10 mouse cellular contexts compared by ENCODE assay signal in genomic region chr7:30289714-30290399, GRCm38 (mm10). TPM values are rescaled to one million over a fixed set of nuclear protein-coding genes. Genes with fewer than 3 reads are reported as not detected.
DNase-seq lines count a peak whose midpoint lies in the region; ATAC-seq and TF ChIP-seq lines count a peak whose summit lies in the region.
"Had no signal": no experiment of that assay in that cellular context is flagged by ENCODE, and none has a peak within 500 bp of the region (broad histone marks: within the 10 kb centered on the region; RNA-seq: fewer than 3 reads in every experiment).

No protein-coding gene starts in this region.

- intact Hi-C loops in heart, adult 2 months (cut with DNase I) = no loop called here

- H3K9ac ChIP-seq in heart, embryonic 12.5 days = no peak overlapping the region
- no peak overlapping the region for H3K9ac ChIP-seq in heart, adult 2 months (ENCODE audit: low read depth, low read length)
- no peak overlapping the region for H3K9ac ChIP-seq in intestine, embryonic 15.5 days
- H3K9ac ChIP-seq in stomach, postnatal 0 days (ENCODE audit: low read length) = no peak overlapping the region

- H3K4me3 ChIP-seq in heart, embryonic 12.5 days = no peak overlapping the region
- no peak overlapping the region for H3K4me3 ChIP-seq in heart, adult 2 months
- no peak overlapping the region for H3K4me3 ChIP-seq in intestine, embryonic 15.5 days (replicated peaks)
- no peak overlapping the region for H3K4me3 ChIP-seq in stomach, postnatal 0 days (ENCODE audit: low read depth, low read length)

- H3K36me3 ChIP-seq in heart, embryonic 12.5 days = no peaks in the 10 kb centered on the region
- no peaks in the 10 kb centered on the region for H3K36me3 ChIP-seq in heart, adult 2 months (ENCODE audit: control insufficient read depth, insufficient read depth, low read length)
- H3K36me3 ChIP-seq in intestine, embryonic 15.5 days = no peaks in the 10 kb centered on the region
- H3K36me3 ChIP-seq in stomach, postnatal 0 days (ENCODE audit: control insufficient read depth, insufficient read depth, low read length) = no peaks in the 10 kb centered on the region

- no peak for TF ChIP-seq EP300 in heart, adult 2 months (IDR thresholded peaks at IDR 0.05; ENCODE audit: insufficient read depth, low read depth, low read length)
- no peak for TF ChIP-seq EP300 in stomach, postnatal 0 days (optimal IDR thresholded peaks at IDR 0.05)

- H3K4me2 ChIP-seq in heart, embryonic 12.5 days = no peak overlapping the region
- H3K4me2 ChIP-seq in intestine, embryonic 15.5 days (replicated peaks) = no peak overlapping the region
- no peak overlapping the region for H3K4me2 ChIP-seq in stomach, postnatal 0 days (replicated peaks; ENCODE audit: low read depth)

- no peak for TF ChIP-seq POLR2A in heart, adult 2 months (IDR thresholded peaks at IDR 0.05; ENCODE audit: insufficient read depth, low read depth, low read length)

- no peaks in the 10 kb centered on the region for H3K9me3 ChIP-seq in heart, embryonic 12.5 days (replicated peaks)
- H3K9me3 ChIP-seq in intestine, embryonic 15.5 days = no peaks in the 10 kb centered on the region
- no peaks in the 10 kb centered on the region for H3K9me3 ChIP-seq in stomach, postnatal 0 days (ENCODE audit: control insufficient read depth, low read length)

- H3K27ac ChIP-seq in heart, embryonic 12.5 days (ENCODE audit: poor library complexity, severe bottlenecking) = no peak overlapping the region
- H3K27ac ChIP-seq in heart, adult 2 months = no peak overlapping the region
- H3K27ac ChIP-seq in intestine, embryonic 15.5 days = no peak overlapping the region
- H3K27ac ChIP-seq in stomach, postnatal 0 days (replicated peaks) = no peak overlapping the region

- H3K27me3 ChIP-seq in heart, embryonic 12.5 days (replicated peaks) = peaks cover 5% of the 10 kb centered on the region; the same call in 1 of the 2 replicates
- H3K27me3 ChIP-seq in heart, adult 2 months (ENCODE audit: control insufficient read depth, insufficient read depth, low read length) = no peaks in the 10 kb centered on the region
- no peaks in the 10 kb centered on the region for H3K27me3 ChIP-seq in intestine, embryonic 15.5 days (replicated peaks)
- no peaks in the 10 kb centered on the region for H3K27me3 ChIP-seq in stomach, postnatal 0 days (ENCODE audit: control insufficient read depth, insufficient read depth, low read length)

- DNase-seq in heart, adult 2 months = no peak
- DNase-seq in right cerebral cortex, adult 18-20 months = peak; percentile 54
- no peak for DNase-seq in right cerebral cortex, postnatal 36 days (ENCODE audit: low spot score in 2 of 2)
- DNase-seq in stomach, postnatal 0 days (ENCODE audit: low spot score) = no peak
- DNase-seq in natural killer cell, adult 2 months (ENCODE audit: low spot score in 2 of 2) = no peak
- no peak for DNase-seq in thymus, postnatal 14 days
- DNase-seq: kidney, postnatal 14 days had no signal

- H3K4me1 ChIP-seq in heart, embryonic 12.5 days (replicated peaks) = peaks cover 13% of the 10 kb centered on the region; the same call in 1 of the 2 replicates
- peaks cover 4% of the 10 kb centered on the region; the same call in 1 of the 2 replicates for H3K4me1 ChIP-seq in heart, adult 2 months (ENCODE audit: control insufficient read depth, insufficient read depth, low read length)
- 0 out of 2 replicates have a peak, but pooled peaks cover 2% of the 10 kb centered on the region for H3K4me1 ChIP-seq in intestine, embryonic 15.5 days (replicated peaks)
- no peaks in the 10 kb centered on the region for H3K4me1 ChIP-seq in stomach, postnatal 0 days (replicated peaks; ENCODE audit: control insufficient read depth, insufficient read depth)

- no peaks in the 10 kb centered on the region for H3K79me2 ChIP-seq in heart, adult 2 months (replicated peaks; ENCODE audit: control insufficient read depth, insufficient read depth, low read length)

- ATAC-seq in heart, embryonic 12.5 days (ENCODE audit: insufficient number of reproducible peaks, low FRiP score) = 0 out of 2 replicates have a peak, but pooled peaks have one; percentile 40
- ATAC-seq in intestine, embryonic 15.5 days = peak; percentile 51; the same call in 1 of the 2 replicates
- 0 out of 2 replicates have a peak, but pooled peaks have one; percentile 19 for ATAC-seq in stomach, postnatal 0 days (ENCODE audit: low FRiP score, low TSS enrichment)

- TF ChIP-seq CTCF in heart, adult 2 months (IDR thresholded peaks at IDR 0.05) = no peak
- peak; percentile 16; the same call in 1 of the 2 replicates for TF ChIP-seq CTCF in stomach, postnatal 0 days (IDR thresholded peaks at IDR 0.05; ENCODE audit: low read depth)

- 53% methylated on average over 10 of the region's 10 CpGs for WGBS in heart, embryonic 12.5 days
- 67% methylated on average over 10 of the region's 10 CpGs for WGBS in heart, adult 2 months
- WGBS in intestine, embryonic 15.5 days = 56% methylated on average over 10 of the region's 10 CpGs
- 58% methylated on average over 10 of the region's 10 CpGs for WGBS in stomach, postnatal 0 days

RNA-seq across cellular contexts. Expression of gene Clip3, which starts 1.7 kb away (rescaled TPM):
- polyA plus RNA-seq in heart, embryonic 12.5 days (2016; fragmentation: Nextera tagmentation; extraction: Ambion mirVana) = 17.2 and 20.2 TPM in 2 replicates
- total RNA-seq in heart, adult 2 months (2021) = 1 to 10 TPM; 5.6 TPM
- 5.6 and 6.6 TPM in 2 replicates for polyA plus RNA-seq in heart, adult 2 months (2012; rRNA removed)
- 22.6 and 23.4 TPM in 2 replicates for polyA plus RNA-seq in intestine, embryonic 15.5 days (2015; fragmentation: Nextera tagmentation; extraction: Ambion mirVana)
- polyA plus RNA-seq in stomach, postnatal 0 days (2015; fragmentation: Nextera tagmentation; extraction: Ambion mirVana) = 9.6 and 10.2 TPM in 2 replicates
- total RNA-seq: MEL had no signal

RNA-seq across cellular contexts. Expression of gene Wdr62, which starts 9.6 kb away (rescaled TPM):
- polyA plus RNA-seq in heart, embryonic 12.5 days (2016; fragmentation: Nextera tagmentation; extraction: Ambion mirVana) = 9.3 and 9.9 TPM in 2 replicates
- 1 to 10 TPM in 1 of 2 experiments, under 1 TPM in 1; 0.97 to 1.7 TPM for total RNA-seq in heart, adult 2 months (2021)
- 3.7 and 5.3 TPM in 2 replicates for polyA plus RNA-seq in heart, adult 2 months (2012; rRNA removed)
- polyA plus RNA-seq in intestine, embryonic 15.5 days (2015; fragmentation: Nextera tagmentation; extraction: Ambion mirVana) = 6.6 and 8.4 TPM in 2 replicates
- 2.4 TPM in 2 replicates for polyA plus RNA-seq in stomach, postnatal 0 days (2015; fragmentation: Nextera tagmentation; extraction: Ambion mirVana)

RNA-seq across cellular contexts. Expression of gene Thap8, which starts 10.0 kb away (rescaled TPM):
- 0.27 and 0.32 TPM in 2 replicates for polyA plus RNA-seq in heart, embryonic 12.5 days (2016; fragmentation: Nextera tagmentation; extraction: Ambion mirVana)
- total RNA-seq in heart, adult 2 months (2021) = not detected
- 0.10 TPM in 1 of 2 replicates, not detected in the other for polyA plus RNA-seq in heart, adult 2 months (2012; rRNA removed)
- 0.34 and 0.56 TPM in 2 replicates for polyA plus RNA-seq in intestine, embryonic 15.5 days (2015; fragmentation: Nextera tagmentation; extraction: Ambion mirVana)
- 0.38 and 0.44 TPM in 2 replicates for polyA plus RNA-seq in stomach, postnatal 0 days (2015; fragmentation: Nextera tagmentation; extraction: Ambion mirVana)

RNA-seq across cellular contexts. Expression of gene Alkbh6, which starts 18.7 kb away (rescaled TPM):
- polyA plus RNA-seq in heart, embryonic 12.5 days (2016; fragmentation: Nextera tagmentation; extraction: Ambion mirVana) = 56.8 and 59.0 TPM in 2 replicates
- 10 to 100 TPM; 24.0 to 29.5 TPM for total RNA-seq in heart, adult 2 months (2021)
- polyA plus RNA-seq in heart, adult 2 months (2012; rRNA removed) = 59.6 and 61.7 TPM in 2 replicates
- polyA plus RNA-seq in intestine, embryonic 15.5 days (2015; fragmentation: Nextera tagmentation; extraction: Ambion mirVana) = 63.9 and 68.5 TPM in 2 replicates
- 55.4 and 58.8 TPM in 2 replicates for polyA plus RNA-seq in stomach, postnatal 0 days (2015; fragmentation: Nextera tagmentation; extraction: Ambion mirVana)

RNA-seq across cellular contexts. Expression of gene Syne4, which starts 24.8 kb away (rescaled TPM):
- polyA plus RNA-seq in heart, embryonic 12.5 days (2016; fragmentation: Nextera tagmentation; extraction: Ambion mirVana) = 18.4 and 19.5 TPM in 2 replicates
- under 1 TPM; 0.26 to 0.50 TPM for total RNA-seq in heart, adult 2 months (2021)
- polyA plus RNA-seq in heart, adult 2 months (2012; rRNA removed) = 5.3 and 5.6 TPM in 2 replicates
- 47.7 and 65.3 TPM in 2 replicates for polyA plus RNA-seq in intestine, embryonic 15.5 days (2015; fragmentation: Nextera tagmentation; extraction: Ambion mirVana)
- polyA plus RNA-seq in stomach, postnatal 0 days (2015; fragmentation: Nextera tagmentation; extraction: Ambion mirVana) = 13.5 and 14.2 TPM in 2 replicates
